In genomic region chr5:43439191-43439590, GRCm38 (mm10) we compare ENCODE assay signal across 24 mouse cellular contexts.
"Had no signal": no experiment of that assay in that cellular context is flagged by ENCODE, and none has a peak within 500 bp of the region (broad histone marks: within the 10 kb centered on the region; RNA-seq: fewer than 3 reads in every experiment).

No protein-coding gene starts in this region.

- H3K36me3 ChIP-seq: heart, embryonic 10.5 days; heart, embryonic 12.5 days; hindbrain, embryonic 10.5 days; hindbrain, embryonic 12.5 days; kidney, embryonic 15.5 days; limb, embryonic 13.5 days; limb, embryonic 15.5 days; liver, embryonic 12.5 days had no signal

- DNase-seq: gastrocnemius, adult 2 months; gastrocnemius, postnatal 10 days; gastrocnemius, postnatal 25 days; heart, adult 2 months; heart, postnatal 10 days; heart, postnatal 4 days; kidney, adult 11 months; kidney, postnatal 14 days; layer of hippocampus, adult 9-11 months; layer of hippocampus, postnatal 36 days; left cerebral cortex, postnatal 4 days had no signal

- H3K4me1 ChIP-seq: heart, embryonic 10.5 days; heart, embryonic 12.5 days; hindbrain, embryonic 10.5 days; hindbrain, embryonic 12.5 days; kidney, embryonic 15.5 days; limb, embryonic 15.5 days; liver, embryonic 12.5 days had no signal

- H3K9ac ChIP-seq: heart, embryonic 12.5 days; hindbrain, embryonic 12.5 days; hindbrain, embryonic 14.5 days; kidney, embryonic 15.5 days; limb, embryonic 13.5 days; limb, embryonic 15.5 days; liver, embryonic 12.5 days; liver, embryonic 14.5 days had no signal

- H3K9me3 ChIP-seq: heart, embryonic 10.5 days; heart, embryonic 12.5 days; hindbrain, embryonic 10.5 days; hindbrain, embryonic 12.5 days; kidney, embryonic 15.5 days; limb, embryonic 13.5 days; limb, embryonic 15.5 days; liver, embryonic 12.5 days had no signal

- ATAC-seq: hindbrain, embryonic 16.5 days; intestine, embryonic 16.5 days; liver, embryonic 12.5 days had no signal

- H3K27me3 ChIP-seq: heart, embryonic 12.5 days; hindbrain, embryonic 12.5 days; kidney, embryonic 15.5 days; limb, embryonic 13.5 days; limb, embryonic 15.5 days; liver, embryonic 12.5 days had no signal

- H3K27ac ChIP-seq: gastrocnemius, adult 2 months; heart, adult 2 months; heart, embryonic 10.5 days; hindbrain, embryonic 10.5 days; hindbrain, embryonic 12.5 days; hindbrain, embryonic 14.5 days; kidney, embryonic 15.5 days; kidney, postnatal 0 days; limb, embryonic 13.5 days; limb, embryonic 15.5 days; liver, embryonic 12.5 days; liver, embryonic 14.5 days had no signal

- H3K4me2 ChIP-seq: heart, embryonic 12.5 days; hindbrain, embryonic 12.5 days; hindbrain, embryonic 14.5 days; kidney, embryonic 15.5 days; limb, embryonic 13.5 days; limb, embryonic 15.5 days; liver, embryonic 12.5 days had no signal

- H3K4me3 ChIP-seq: gastrocnemius, adult 2 months; heart, adult 2 months; heart, embryonic 10.5 days; heart, embryonic 12.5 days; hindbrain, embryonic 10.5 days; hindbrain, embryonic 12.5 days; kidney, embryonic 15.5 days; limb, embryonic 13.5 days; limb, embryonic 15.5 days; liver, embryonic 12.5 days had no signal
